In genomic region chr2:125178225-125178798, GRCm38 (mm10) we compare ENCODE assay signal across 21 mouse cellular contexts. TPM values are rescaled to one million over a fixed set of nuclear protein-coding genes. Genes with fewer than 3 reads are reported as not detected.
DNase-seq lines count a peak whose midpoint lies in the region; ATAC-seq and TF ChIP-seq lines count a peak whose summit lies in the region.
"Had no signal": no experiment of that assay in that cellular context is flagged by ENCODE, and none has a peak within 500 bp of the region (broad histone marks: within the 10 kb centered on the region; RNA-seq: fewer than 3 reads in every experiment).

No protein-coding gene starts in this region.

- no peak for DNase-seq in frontal cortex, postnatal 14 days (ENCODE audit: low spot score in 2 of 2)
- peak; percentile 57 for DNase-seq in brain, embryonic 18.5 days (ENCODE audit: low read depth, low spot score)
- DNase-seq in layer of hippocampus, adult 2 months (ENCODE audit: low spot score in 2 of 2) = peak; percentile 24 to 53
- peak; percentile 19 for DNase-seq in left cerebral cortex, postnatal 4 days
- no peak for DNase-seq in thymus, adult 2 months
- no peak for DNase-seq in adrenal gland, postnatal 14 days
- no peak for DNase-seq in gastrocnemius, adult 2 months
- DNase-seq: cerebellum, adult 8-10 months; kidney, adult 18-20 months; kidney, postnatal 36 days; lung, postnatal 4 days; thymus, adult 18-20 months had no signal

- intact Hi-C loops in left cerebral cortex, postnatal 4 days (cut with DNase I) = no loop called here
- intact Hi-C loops in gastrocnemius, adult 2 months (cut with DNase I) = no loop called here

- no peaks in the 10 kb centered on the region for H3K27me3 ChIP-seq in thymus, adult 2 months (ENCODE audit: control insufficient read depth, insufficient read depth, low read length)
- H3K27me3 ChIP-seq: limb, embryonic 12.5 days; liver, embryonic 15.5 days; midbrain, embryonic 13.5 days had no signal

- no peak for TF ChIP-seq POLR2A in thymus, adult 2 months (IDR thresholded peaks at IDR 0.05; ENCODE audit: control insufficient read depth, extremely low read depth, insufficient read depth, low read length, poor library complexity)

- H3K4me3 ChIP-seq in layer of hippocampus, adult 2 months = no peak overlapping the region
- no peak overlapping the region for H3K4me3 ChIP-seq in thymus, adult 2 months (ENCODE audit: control insufficient read depth, insufficient read depth, low read length)
- H3K4me3 ChIP-seq in gastrocnemius, adult 2 months = no peak overlapping the region
- H3K4me3 ChIP-seq: limb, embryonic 12.5 days; liver, embryonic 15.5 days; midbrain, embryonic 13.5 days had no signal

- H3K36me3 ChIP-seq in thymus, adult 2 months (ENCODE audit: control insufficient read depth, insufficient read depth, low read length) = no peaks in the 10 kb centered on the region
- H3K36me3 ChIP-seq: limb, embryonic 12.5 days; liver, embryonic 15.5 days; midbrain, embryonic 13.5 days had no signal

- WGBS in thymus, adult 2 months = 89% methylated on average over 7 of the region's 7 CpGs

- no peak overlapping the region for H3K27ac ChIP-seq in layer of hippocampus, adult 2 months
- H3K27ac ChIP-seq in thymus, adult 2 months (ENCODE audit: control insufficient read depth, insufficient read depth, low read length) = no peak overlapping the region
- H3K27ac ChIP-seq in gastrocnemius, adult 2 months = no peak overlapping the region
- H3K27ac ChIP-seq: limb, embryonic 12.5 days; liver, embryonic 15.5 days; midbrain, embryonic 13.5 days had no signal

- ATAC-seq in frontal cortex, adult (ENCODE audit: low TSS enrichment) = peak; percentile 93
- ATAC-seq: hindbrain, embryonic 16.5 days; midbrain, embryonic 13.5 days had no signal

- no peak for TF ChIP-seq CTCF in layer of hippocampus, adult 2 months (conservative IDR thresholded peaks at IDR 0.05)
- no peak for TF ChIP-seq CTCF in thymus, adult 2 months (IDR thresholded peaks at IDR 0.05; ENCODE audit: borderline replicate concordance, control insufficient read depth, extremely low read depth, insufficient read depth, low read length, poor library complexity)
- TF ChIP-seq CTCF in gastrocnemius, adult 2 months (IDR thresholded peaks at IDR 0.05) = no peak

- H3K4me1 ChIP-seq in thymus, adult 2 months (replicated peaks; ENCODE audit: control insufficient read depth, insufficient read depth, low read length) = no peaks in the 10 kb centered on the region
- H3K4me1 ChIP-seq: limb, embryonic 12.5 days; liver, embryonic 15.5 days; midbrain, embryonic 13.5 days had no signal

RNA-seq across cellular contexts. Expression of gene Slc12a1, which starts 26.0 kb away (rescaled TPM):
- total RNA-seq in layer of hippocampus, adult 2 months (2021) = under 1 TPM in 1 of 2 experiments, not detected in 1; 0.08 TPM
- under 1 TPM; 0.10 to 0.12 TPM for total RNA-seq in left cerebral cortex, postnatal 4 days (2021)
- polyA plus RNA-seq in thymus, adult 2 months (2012; rRNA removed) = 0.01 TPM in 1 of 2 replicates, not detected in the other
- not detected in 2 replicates for total RNA-seq in adrenal gland, postnatal 14 days (2021)
- not detected for total RNA-seq in gastrocnemius, adult 2 months (2021)
- total RNA-seq: gastrocnemius, adult 18-20 months; heart, adult 8-10 months; heart, postnatal 14 days had no signal
- polyA plus RNA-seq: C2C12; limb, embryonic 12.5 days; liver, embryonic 15.5 days; midbrain, embryonic 13.5 days had no signal

RNA-seq across cellular contexts. Expression of gene Ctxn2, which starts 41.8 kb away (rescaled TPM):
- total RNA-seq in layer of hippocampus, adult 2 months (2021) = 10 to 100 TPM; 11.2 to 16.0 TPM
- total RNA-seq in left cerebral cortex, postnatal 4 days (2021) = 10 to 100 TPM in 1 of 2 experiments, 1 to 10 TPM in 1; 6.7 to 10.8 TPM
- polyA plus RNA-seq in thymus, adult 2 months (2012; rRNA removed) = not detected in 2 replicates
- not detected in 2 replicates for total RNA-seq in adrenal gland, postnatal 14 days (2021)
- not detected for total RNA-seq in gastrocnemius, adult 2 months (2021)
- total RNA-seq: gastrocnemius, adult 18-20 months; heart, adult 8-10 months; heart, postnatal 14 days had no signal
- polyA plus RNA-seq: C2C12; limb, embryonic 12.5 days; liver, embryonic 15.5 days had no signal

RNA-seq across cellular contexts. Expression of gene Myef2, which starts 54.9 kb away (rescaled TPM):
- total RNA-seq in layer of hippocampus, adult 2 months (2021) = 100 to 1,000 TPM; 105 to 108 TPM
- 100 to 1,000 TPM; 187 to 188 TPM for total RNA-seq in left cerebral cortex, postnatal 4 days (2021)
- polyA plus RNA-seq in thymus, adult 2 months (2012; rRNA removed) = 12.9 and 16.3 TPM in 2 replicates
- total RNA-seq in adrenal gland, postnatal 14 days (2021) = 37.3 and 37.7 TPM in 2 replicates
- 1 to 10 TPM; 2.8 to 3.0 TPM for total RNA-seq in gastrocnemius, adult 2 months (2021)

Comparison
In these comparisons a context has a peak if more than half of its experiments do, and no peak if none do; other contexts are left out.
1. DNase-seq: peak in brain, embryonic 18.5 days (single experiment), layer of hippocampus, adult 2 months (2 of 2) and left cerebral cortex, postnatal 4 days (single experiment); none in frontal cortex, postnatal 14 days (0 of 2), thymus, adult 2 months (single experiment), adrenal gland, postnatal 14 days (single experiment) and gastrocnemius, adult 2 months (single experiment).